Mouse (Mus musculus) lung, postnatal 10 days (tissue): Measurements from ENCODE around the gene Alkal2.
A peak's percentile ranks its signal among the peaks of the same experiment; 100 is the strongest.

Experiments
- DNase-seq: peaks from one replicate; pipeline ENCODE4 v3.0.0; 2021

Alkal2 gene

DNA sequence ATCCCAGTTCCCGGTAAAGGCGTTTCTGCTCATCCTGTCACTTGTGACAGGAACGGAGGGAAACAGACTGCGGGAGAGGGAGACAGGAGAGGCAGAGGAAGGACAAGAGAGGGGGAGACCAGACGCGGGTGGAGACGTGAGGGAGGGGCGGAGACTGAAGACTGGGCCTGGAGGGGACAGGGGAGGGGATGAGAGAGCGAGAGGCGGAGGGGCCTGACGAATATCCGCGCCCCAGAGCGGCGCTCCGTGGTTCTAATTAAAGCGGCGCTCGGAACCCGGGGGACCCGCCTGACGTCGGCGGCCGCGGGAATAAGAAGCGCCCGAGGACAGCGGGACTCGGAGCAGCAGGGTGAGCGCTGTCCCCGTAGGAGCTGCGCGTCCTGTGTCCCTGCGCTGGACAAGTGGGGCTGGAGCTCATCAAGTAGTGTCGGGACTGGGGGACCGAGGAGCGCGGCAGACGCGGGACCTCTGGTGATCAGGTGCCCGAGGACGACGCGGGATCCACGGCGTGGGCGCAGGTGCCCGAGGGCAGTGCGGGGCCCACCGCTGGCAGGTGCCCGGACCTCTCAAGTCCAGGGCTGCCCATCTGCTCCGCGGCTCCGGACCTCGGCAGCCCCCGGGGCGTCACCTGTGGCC lies at the start of gene Alkal2:
Gene Alkal2 (plus strand): TSS at position 337 of the 636 bp plus-strand sequence.
- peak; percentile 4 for DNase-seq

DNA sequence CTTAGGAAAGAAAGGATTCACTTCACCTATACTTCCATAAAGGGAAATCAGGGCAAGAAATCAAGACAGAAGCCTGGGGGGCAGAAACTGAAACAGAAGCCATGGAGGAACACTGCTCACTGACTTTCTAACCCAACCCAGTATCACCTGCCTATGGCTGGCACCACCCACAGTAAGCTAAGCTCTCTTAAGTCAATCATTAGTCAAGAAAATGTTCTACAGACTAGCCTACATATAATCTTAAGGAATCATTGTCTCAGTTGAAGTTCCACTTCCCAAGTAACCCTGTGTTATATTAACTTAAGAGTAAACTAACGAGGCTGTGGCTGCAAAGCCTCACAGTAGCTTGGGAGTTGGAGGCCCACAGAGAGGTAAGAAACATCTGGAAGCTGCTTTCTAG lies 35.6 kb upstream of the Alkal2 start:
- DNase-seq = no peak

DNA sequence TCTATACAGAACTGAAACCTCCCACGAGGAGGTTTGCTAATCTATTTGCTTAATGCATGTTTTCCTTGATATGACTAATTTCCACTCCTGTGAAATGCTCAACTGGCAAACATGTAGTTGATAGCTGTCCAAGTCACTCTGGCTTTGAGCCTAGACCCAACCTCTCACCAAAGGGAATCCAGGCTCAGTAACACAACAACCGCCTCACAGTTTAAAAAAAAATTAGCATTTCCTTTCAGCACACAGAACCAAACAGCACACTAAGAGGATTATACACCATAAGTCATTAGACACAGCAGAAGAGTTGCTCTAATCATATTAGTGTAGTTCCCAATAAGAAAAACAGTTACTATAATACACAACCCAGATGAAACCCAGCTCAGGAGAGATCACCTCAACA lies 33.2 kb upstream of the Alkal2 start:
- DNase-seq = peak; percentile 22

DNA sequence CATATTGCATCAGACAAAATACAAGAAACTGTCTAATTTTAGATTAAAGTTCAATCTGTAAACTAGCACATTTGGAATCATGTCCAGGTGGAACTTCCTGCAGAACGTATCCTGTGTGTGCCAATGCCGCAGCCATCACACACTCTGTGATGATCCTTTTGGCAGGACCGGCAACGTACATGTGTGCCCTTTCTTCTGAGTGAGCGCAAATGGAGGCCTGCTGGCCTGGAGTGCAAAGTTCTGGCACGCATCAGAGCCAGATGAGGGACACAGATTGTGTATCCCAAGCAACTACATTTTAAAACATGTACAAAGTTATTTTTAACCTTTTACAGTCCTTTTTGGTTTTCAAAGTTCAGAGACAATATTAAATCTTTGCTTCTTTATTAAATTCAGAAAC lies 32.3 kb upstream of the Alkal2 start:
- DNase-seq = no peak

DNA sequence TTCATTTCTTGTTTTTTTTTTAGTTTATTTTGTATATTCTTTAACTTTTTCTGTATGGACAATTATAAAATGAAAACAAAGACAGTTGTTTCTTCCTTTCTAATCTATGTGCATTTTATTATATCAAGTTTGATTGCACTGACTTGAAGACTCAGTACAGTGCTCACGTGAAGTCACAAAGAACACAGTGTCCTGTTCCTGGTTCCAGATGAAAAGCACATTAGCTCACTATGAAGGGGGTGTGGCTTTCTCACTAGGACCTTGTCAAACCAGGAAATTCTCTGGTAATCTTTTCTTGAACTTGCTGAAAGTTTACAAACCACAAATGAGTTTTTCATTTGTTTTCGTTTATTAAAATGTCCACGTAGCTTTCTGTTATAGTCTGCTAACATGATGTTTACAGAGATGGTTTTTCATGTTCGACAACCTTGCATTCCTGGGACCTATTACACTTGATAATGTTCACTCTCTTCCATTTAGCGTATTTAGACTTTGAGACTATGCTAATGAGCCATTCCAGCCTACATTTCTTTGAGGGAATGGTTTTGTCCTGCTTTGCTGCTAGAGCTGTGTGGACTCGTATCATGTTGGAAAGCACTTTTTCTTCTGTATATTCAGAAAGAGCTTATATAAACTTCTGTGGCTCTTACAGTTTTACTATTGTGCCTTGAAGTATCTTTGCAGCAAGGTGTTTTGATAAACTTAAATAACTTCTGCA lies 28.5 kb upstream of the Alkal2 start:
- no peak for DNase-seq

DNA sequence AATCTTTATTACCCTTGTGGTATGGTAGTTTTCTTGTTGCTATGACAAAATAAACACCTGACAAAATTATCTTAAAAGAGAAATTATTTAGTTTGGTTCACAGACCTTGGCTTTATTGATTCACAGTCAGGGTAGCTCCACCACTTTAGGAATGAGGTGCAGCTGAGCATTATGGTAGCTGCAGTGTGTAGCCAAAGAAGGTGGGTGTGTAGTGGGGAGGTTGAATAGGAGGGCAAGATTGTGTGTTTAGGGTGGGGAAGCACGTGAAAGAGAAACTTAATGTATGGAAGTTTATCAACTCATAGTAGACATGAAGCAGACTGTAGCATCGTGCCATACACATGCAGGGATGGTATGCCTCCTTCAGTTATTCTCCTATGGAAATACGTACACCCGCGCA lies 27.9 kb upstream of the Alkal2 start:
- DNase-seq = no peak

DNA sequence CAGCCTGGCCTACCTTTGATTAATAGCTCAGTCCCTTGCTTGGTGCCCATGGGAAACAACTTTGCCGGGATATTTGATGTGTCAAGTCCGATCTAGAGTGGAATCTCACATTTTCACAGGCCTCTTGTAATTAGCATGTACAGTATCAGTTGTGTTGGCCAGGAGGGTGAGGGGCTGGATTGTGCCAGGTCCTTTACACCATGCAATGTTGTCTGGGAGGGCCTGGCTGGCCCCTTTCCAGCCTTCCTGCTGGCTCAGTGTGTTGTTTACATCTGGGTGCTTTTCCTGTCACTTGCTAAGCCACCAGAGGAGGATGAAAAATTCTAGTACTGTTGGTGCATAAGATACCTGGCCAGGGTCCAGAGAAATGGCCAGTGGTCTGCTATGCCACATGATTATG lies 19.8 kb upstream of the Alkal2 start:
- peak; percentile 59 for DNase-seq

DNA sequence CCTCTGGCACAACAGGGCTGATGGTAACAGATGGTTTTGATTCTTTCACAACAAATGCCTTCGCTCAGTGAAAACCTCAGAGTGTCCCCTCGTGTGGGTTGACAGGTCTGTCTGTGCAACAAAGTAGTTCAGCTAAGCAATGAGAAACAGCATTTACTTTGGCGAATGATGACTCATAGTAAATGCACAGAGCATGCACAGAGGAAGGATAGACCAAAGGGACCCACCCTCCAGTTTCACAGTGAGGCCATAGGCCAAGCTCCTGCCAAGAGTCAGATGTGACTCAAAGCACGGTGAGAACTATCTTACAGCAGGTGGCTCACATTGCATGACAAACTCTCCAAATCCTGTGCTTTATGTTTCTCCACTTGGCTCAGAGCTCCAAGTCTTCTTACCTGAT lies 18.3 kb upstream of the Alkal2 start:
- DNase-seq = no peak

DNA sequence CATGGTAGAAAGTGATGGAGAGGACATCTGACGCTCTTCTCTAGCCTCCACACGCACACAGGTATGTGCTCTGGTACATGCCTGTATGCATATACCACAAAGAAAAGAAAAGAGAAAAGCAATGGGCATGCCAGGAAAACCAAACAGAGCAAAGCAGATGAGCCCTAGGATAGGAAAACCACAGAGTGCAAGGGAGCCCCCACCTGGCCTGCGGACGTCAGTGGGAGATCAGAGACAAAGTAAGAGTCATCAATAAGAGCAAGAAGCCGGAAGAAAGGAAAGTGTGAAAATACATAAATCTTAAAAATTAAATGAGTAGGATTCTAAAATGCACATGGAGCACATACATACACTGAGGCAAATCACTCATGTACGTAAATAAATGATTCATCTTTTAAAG lies 4.7 kb upstream of the Alkal2 start:
- DNase-seq = no peak

DNA sequence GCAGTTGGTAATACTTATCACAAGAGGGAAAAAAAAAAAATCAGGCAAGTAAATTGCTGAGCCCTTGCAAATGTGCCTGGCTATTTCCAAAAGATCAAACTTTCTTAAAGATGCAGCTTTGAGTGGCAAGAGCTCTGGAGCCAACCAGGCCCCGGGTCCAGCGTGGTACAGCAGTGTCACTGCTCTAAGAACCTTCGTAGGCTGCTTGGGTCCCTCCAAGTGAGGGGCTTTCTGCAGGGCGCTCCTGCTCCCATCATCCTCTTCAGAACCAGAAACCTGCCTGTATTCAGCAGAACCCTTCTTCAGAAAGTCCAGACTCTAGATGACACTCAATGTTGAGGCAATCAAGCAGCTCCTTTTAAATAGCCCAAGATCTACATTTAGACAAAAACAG lies 533 bp upstream of the Alkal2 start:
- DNase-seq = no peak

DNA sequence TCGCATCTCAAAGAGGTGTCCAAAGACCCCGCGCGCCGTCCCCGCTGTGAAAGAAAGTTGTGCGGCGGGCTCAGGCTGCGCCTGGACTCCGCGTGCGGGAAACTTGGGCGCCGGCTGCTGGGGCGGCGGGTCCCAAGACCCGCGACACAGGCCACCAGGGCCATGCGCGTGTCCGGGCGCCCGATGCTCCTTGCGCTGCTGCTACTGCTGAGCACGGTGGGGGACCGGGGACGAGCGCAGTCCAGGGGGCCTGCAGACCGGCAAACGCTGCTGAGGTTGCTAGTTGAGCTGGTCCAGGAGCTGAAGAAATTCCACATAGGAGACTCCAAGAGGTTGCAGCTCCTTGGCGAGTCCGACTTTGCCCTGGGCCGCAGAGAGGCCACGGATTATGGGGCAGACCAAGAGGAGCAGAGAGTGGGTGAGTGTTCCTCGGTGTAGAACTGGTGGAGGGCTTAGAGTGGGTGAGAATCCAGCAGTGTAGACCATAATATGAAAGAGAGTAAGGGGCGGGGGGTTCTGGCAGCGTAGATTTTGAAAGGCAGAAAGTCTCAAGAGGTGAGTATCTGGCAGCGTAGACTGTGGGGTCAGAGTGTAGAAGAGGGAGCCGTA lies 604 bp downstream of the Alkal2 start:
- no peak for DNase-seq

DNA sequence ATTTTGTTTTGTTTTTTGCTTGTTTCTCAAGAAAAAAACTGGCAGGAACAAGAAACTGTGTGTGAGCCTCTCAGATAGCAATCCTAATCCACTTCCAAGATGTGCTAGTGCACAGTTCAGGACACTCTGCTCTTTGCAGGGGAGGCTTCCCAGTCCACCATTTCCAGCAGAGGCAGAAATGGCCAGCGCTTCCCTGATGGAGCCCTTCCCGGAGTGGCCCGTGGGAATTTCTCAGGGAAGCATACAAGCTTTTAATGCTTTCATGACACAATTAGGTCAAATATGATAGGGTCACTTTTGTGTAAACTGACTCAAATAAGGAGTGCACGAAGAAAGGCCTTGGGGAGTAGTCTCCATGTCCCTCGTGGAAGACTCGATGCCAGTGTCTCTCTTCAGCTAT lies 1.8 kb downstream of the Alkal2 start:
- no peak for DNase-seq

DNA sequence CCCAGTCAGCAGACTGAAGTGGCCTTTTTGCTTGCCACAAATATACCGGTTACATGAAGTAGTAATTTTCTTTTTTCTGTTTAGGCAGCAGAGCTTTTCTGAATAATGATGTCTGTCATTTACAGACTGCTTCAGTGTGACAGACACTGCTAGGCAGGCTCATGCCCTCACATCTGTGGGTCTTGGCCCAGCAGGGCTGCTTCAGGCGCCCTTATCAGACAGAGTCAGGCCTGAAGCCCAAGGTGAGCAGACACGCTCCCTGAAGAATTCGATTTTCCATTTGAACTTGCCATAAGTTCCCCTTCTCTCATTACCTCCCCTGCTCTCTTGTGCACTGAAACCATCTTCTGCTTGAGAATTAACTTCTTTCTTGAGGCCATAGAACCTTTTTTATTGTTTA lies 3.9 kb downstream of the Alkal2 start:
- DNase-seq = no peak

DNA sequence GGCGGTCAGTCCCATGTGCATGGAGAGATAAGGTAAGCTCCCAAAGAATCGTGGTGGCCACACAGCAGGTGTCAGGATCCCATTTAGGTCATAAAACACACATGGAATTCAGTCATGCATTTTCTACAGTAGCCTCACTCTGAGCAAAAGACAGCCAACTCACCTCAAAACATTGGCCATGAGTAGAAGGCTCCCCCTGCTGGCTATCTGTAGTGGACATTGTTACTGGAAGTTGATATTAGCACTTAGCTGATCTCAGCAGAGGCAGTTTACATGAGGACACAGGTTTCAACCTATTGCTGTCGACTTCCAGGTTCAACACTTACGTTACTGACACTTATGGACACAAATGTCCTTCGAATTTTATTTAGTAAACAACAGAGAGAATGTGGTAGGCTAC lies 5.9 kb downstream of the Alkal2 start:
- peak; percentile 75 for DNase-seq

DNA sequence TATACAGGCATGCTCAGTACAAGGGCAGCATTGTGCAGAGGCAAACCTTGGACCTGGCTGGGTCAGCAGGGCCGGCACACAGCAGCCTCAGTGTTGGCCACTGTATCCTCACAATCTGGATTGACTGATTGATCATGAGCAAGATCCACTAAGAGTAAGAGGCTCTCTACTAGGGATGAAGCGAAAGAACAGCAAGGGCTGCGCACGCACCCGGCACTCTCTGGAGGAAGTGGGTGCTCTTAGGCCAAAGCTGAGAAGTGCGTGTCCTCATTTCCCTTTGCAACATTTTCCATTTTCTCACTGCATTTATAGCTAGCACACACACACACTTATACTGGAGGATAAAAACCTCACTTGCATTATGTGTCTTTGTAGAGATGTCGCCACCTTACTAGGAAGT lies 7.3 kb downstream of the Alkal2 start:
- DNase-seq = no peak

DNA sequence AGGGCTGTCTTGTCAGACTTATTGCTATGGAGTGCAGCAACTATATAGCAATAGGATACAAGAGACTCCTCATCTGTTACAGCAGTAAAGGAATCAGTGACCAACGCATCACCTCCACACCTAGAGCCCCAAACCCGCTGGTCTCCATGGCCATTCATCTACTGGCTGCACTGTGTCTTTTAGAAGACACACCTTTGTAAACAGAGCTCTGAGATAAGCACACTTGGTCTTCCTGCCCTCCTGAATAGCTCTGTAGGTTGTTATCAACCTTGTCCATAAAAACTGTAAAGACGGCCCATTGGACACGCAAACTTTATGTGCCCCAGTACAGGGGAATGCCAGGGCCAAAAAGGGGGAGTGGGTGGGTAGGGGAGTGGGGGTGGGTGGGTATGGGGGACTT lies 12.9 kb downstream of the Alkal2 start:
- DNase-seq = no peak

DNA sequence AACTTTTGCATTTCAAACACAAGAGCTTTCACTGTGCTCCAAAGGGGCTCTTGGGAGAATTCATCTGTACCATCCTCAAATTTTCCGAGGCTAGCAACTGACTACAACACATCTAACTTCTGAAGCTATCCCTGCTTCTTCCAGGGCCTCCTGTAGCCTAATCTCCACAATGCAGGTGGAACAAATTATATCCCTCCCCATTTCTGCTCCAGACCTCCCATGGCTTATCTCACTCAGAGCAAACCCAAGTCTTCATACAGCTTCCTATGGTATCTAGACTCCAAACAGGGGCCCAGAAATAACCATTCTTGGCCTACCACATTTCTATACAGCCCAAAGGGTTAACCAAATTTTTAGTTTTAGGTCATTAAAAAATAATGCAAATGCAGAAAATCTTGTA lies 24.5 kb downstream of the Alkal2 start:
- no peak for DNase-seq

DNA sequence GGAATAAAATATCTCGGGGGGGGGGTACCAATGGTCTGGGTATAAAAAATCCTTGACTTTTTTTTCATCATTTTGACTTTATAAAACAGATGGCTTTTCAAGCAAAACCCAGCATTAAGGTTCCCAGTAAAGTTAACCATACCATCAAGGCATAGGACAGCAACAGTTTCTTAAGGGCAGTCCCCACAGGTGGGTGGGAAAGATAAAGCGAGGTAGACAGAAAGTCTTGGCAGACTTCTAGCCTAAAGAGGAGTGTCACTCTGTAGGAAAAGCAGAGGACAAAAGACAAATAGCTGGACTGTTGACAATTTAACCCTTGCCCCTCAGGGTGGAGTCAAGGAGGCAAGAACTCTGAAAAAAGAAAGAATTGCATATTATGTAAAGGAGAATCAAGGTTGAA lies 25.8 kb downstream of the Alkal2 start:
- no peak for DNase-seq

DNA sequence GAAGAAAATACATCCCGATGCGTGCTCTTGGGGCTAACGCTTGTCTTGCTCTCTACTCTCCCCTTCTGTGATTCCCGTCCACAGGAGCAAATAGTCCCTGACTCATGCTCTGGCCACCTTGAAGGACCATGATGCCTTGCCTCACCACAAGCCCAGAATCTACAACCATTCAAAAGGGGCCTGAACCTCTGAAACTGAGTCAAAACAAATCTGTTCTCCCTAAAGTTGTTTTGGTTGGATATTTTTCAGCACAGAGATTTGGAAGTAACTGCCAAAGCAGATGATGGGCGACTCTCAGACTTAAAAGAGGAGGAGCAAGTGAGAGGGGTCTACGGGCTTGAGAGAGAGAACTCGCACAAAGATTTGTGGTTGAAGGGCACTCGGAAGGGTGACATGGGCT lies 26.7 kb downstream of the Alkal2 start:
- no peak for DNase-seq

DNA sequence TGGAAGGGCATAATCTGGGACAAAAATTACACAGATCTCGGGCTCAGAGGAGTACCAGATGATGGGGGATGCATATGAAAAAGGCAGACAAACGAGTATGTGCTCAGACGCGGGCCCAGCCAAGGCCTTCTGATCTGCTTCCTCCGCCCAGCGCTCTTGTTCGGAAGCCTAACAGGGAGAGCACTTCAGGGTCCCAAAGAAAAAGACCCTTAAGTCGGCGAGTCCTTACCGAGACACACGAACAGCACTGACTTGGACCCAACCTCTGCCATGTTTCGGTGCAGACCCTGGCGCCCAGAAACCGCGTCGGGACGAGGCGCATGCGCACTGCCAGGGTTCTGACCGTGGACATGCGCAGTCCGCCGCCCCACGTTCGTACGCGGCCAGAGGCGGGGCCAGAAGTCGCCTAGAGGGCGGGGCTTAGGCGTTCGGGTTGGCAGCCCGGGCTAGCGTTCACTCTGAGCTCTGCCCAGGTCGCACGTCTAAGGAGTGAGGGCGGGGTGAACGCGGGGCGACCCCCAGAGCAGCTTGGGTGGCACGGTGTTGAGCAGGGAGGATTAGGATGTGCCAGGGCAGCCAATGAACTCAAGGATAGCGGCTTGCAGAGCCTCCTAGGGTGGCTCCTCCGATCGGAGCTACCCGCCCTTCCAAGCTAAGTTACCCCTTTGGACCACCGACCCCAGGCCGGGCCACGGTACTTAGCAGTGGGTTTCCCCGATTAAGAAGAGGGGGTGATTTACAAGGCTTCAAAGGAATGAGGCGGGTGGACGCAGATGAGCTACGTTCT lies 27.3 kb downstream of the Alkal2 start, which contains the start of the genes Acp1 and Sh3yl1:
Gene Acp1 (minus strand): TSS at position 329 of the 787 bp plus-strand sequence.
Gene Sh3yl1 (plus strand): TSS at position 408 of the 787 bp plus-strand sequence.
- peak; percentile 96 for DNase-seq

DNA sequence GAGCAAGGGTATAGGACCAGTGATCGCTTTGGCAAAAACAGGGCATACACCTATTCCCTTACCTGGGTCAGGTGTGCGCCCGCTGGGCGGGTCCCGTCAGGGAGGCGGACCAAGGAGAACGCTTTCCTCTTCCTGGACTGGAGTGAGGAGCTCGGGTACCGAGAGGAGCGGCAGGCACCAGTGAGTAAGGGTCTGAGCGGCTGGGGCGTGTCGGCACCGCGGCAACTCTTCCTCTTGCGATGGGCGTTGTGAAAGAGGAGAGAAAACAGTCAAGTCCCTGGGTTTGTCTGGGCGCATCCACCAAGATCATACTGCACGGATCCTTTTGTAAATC lies 27.9 kb downstream of the Alkal2 start:
- peak; percentile 72 for DNase-seq

DNA sequence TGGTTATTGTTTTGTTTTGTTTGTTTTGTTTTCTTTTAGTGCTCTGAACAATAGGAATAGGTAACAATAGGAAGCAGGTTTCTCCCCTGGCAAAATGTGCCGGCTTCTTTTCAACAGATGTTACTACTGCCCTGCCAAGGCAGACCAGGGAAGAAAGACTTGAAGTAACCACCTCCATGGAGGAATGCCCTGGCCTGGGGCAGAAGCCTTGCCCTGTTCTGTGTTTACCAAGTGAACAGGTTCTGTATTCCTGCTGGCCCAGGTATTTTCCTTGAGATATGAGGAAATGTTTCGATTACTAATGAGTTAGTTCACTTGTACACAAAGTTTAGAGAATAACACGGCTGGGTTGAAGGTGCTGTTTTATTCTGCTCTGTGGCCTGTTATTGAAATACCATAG lies 28.7 kb downstream of the Alkal2 start:
- DNase-seq = no peak

DNA sequence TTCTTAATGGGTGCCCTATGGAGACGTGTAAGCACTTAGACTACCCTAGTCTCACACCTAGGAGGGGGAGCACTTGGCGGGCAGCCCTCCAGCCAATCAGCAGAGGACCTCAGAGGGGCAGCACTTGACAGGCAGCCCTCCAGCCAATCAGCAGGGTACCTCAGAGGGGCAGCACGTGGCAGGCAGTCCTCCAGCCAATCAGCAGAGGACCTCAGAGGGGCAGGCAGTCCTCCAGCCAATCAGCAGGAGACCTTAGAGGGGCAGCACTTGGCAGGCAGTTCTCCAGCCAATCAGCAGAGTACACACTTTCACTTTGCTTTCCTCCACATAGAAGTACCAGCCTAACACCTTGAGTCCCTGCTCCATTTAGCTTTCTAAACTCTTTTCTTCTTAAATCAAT lies 38.3 kb downstream of the Alkal2 start:
- no peak for DNase-seq

DNA sequence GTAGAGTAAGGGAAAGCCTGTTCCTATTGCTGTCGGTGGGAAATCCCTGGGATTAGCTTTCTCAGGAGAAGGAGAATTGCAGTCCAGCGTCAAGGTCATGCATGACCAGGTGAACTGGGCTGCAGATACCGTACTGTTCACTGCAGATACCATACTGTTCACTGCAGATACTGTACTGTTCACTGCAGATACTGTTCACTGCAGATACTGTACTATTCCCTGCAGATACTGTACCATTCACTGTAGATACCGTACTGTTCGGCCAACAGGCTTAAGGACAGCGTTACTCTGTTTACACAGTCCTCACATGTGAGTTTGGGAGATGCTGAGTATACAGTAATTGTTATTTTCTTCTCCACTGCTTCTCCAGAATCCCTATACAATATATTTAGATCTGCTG lies 44.1 kb downstream of the Alkal2 start:
- DNase-seq = no peak
